Mouse (Mus musculus): ENCODE measurements around the gene Plcl1. TPM values are rescaled to one million over a fixed set of nuclear protein-coding genes. Genes with fewer than 3 reads are reported as not detected.
"Not testable (repeated sequence)": the region's sequence is repeated elsewhere in the genome, so short reads cannot be mapped to it uniquely, and the experiment has no call there.

Plcl1 gene
- polyA plus RNA-seq, 1 experiment from 2014 or later, result 0.25 TPM

DNA sequence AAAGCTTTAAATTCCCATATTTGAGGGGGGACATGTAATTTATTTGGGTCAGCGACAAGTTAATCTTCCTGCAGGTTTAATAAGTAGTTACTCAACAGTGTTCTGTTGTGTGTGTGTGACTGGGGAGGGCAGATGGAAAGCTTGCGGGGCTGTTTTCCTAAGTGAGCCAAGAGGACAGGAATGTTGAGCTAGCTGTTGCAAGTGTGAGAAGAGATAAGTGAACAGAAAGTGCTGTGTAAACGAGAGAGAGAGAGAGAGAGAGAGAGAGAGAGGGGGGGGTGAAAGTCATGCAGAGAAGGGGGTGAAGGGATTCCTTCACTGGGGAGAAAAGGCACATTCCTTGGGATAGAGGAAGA, 39.9 kb downstream of the Plcl1 start:
- H3K9ac ChIP-seq, result no peak overlapping the region
- H3K4me1 ChIP-seq, result 0 out of 2 replicates have a peak, but pooled peaks cover 3% of the 10 kb centered on the region
- ATAC-seq, result no peak
- no peak overlapping the region for H3K27ac ChIP-seq
- WGBS (ENCODE audit: insufficient replicate concordance), result 31% methylated on average over 3 of the region's 3 CpGs
- H3K4me2 ChIP-seq, result no peak overlapping the region
- no peaks in the 10 kb centered on the region for H3K36me3 ChIP-seq
- H3K4me3 ChIP-seq, result no peak overlapping the region
- H3K27me3 ChIP-seq (replicated peaks), result no peaks in the 10 kb centered on the region
- H3K9me3 ChIP-seq (replicated peaks), result no peaks in the 10 kb centered on the region

- H3K9me3 ChIP-seq (replicated peaks), result no peaks in the 10 kb centered on the region
- H3K4me1 ChIP-seq, result 0 out of 2 replicates have a peak, but pooled peaks cover 3% of the 10 kb centered on the region
- no peak overlapping the region for H3K27ac ChIP-seq
- H3K4me3 ChIP-seq, result no peak overlapping the region
- H3K36me3 ChIP-seq, result no peaks in the 10 kb centered on the region
- H3K4me2 ChIP-seq, result no peak overlapping the region
- 68% methylated on average over 5 of the region's 5 CpGs for WGBS (ENCODE audit: insufficient replicate concordance)
- no peaks in the 10 kb centered on the region for H3K27me3 ChIP-seq (replicated peaks)
- ATAC-seq, result no peak
- no peak overlapping the region for H3K9ac ChIP-seq
Measured at GRCm38 (mm10) chr1:55446273-55446672, 40.6 kb downstream of the Plcl1 start.

- Histone ChIP-seq H3K27ac (no peak overlapping the region), H3K9ac (no peak overlapping the region), H3K4me3 (no peak overlapping the region), H3K9me3 (replicated peaks) (no peaks in the 10 kb centered on the region), H3K27me3 (replicated peaks) (no peaks in the 10 kb centered on the region), H3K4me1 (0 out of 2 replicates have a peak, but pooled peaks cover 3% of the 10 kb centered on the region), H3K36me3 (no peaks in the 10 kb centered on the region), H3K4me2 (no peak overlapping the region)
- WGBS (ENCODE audit: insufficient replicate concordance), result 58% methylated on average over 2 of the region's 2 CpGs
- no peak for ATAC-seq
Measured at GRCm38 (mm10) chr1:55446876-55447275, 41.2 kb downstream of the Plcl1 start.

- Histone ChIP-seq H3K27ac (no peak overlapping the region), H3K4me2 (no peak overlapping the region), H3K4me3 (no peak overlapping the region), H3K36me3 (no peaks in the 10 kb centered on the region), H3K27me3 (replicated peaks) (no peaks in the 10 kb centered on the region), H3K9me3 (replicated peaks) (no peaks in the 10 kb centered on the region), H3K4me1 (0 out of 2 replicates have a peak, but pooled peaks cover 3% of the 10 kb centered on the region), H3K9ac (no peak overlapping the region)
- 63% methylated on average over 2 of the region's 2 CpGs for WGBS (ENCODE audit: insufficient replicate concordance)
- ATAC-seq, result no peak
Measured at GRCm38 (mm10) chr1:55447661-55448060, 41.9 kb downstream of the Plcl1 start.

- Histone ChIP-seq H3K27me3 (replicated peaks) (no peaks in the 10 kb centered on the region), H3K27ac (no peak overlapping the region), H3K4me2 (no peak overlapping the region), H3K36me3 (no peaks in the 10 kb centered on the region), H3K9me3 (replicated peaks) (no peaks in the 10 kb centered on the region), H3K4me3 (no peak overlapping the region), H3K4me1 (0 out of 2 replicates have a peak, but pooled peaks cover 3% of the 10 kb centered on the region), H3K9ac (no peak overlapping the region)
- WGBS (ENCODE audit: insufficient replicate concordance), result 64% methylated on average over 1 of the region's 1 CpGs
- no peak for ATAC-seq
Measured at GRCm38 (mm10) chr1:55448104-55448503, 42.4 kb downstream of the Plcl1 start.

GRCm38 (mm10) chr1:55449779-55450178, 44.1 kb downstream of the Plcl1 start:
- no peak overlapping the region for H3K4me2 ChIP-seq
- no peaks in the 10 kb centered on the region for H3K27me3 ChIP-seq (replicated peaks)
- no peak overlapping the region for H3K27ac ChIP-seq
- H3K4me3 ChIP-seq, result no peak overlapping the region
- H3K9me3 ChIP-seq (replicated peaks), result no peaks in the 10 kb centered on the region
- 0 out of 2 replicates have a peak, but pooled peaks cover 3% of the 10 kb centered on the region for H3K4me1 ChIP-seq
- no peaks in the 10 kb centered on the region for H3K36me3 ChIP-seq
- ATAC-seq, result no peak
- no peak overlapping the region for H3K9ac ChIP-seq
- WGBS (ENCODE audit: insufficient replicate concordance), result 64% methylated on average over 3 of the region's 3 CpGs

DNA sequence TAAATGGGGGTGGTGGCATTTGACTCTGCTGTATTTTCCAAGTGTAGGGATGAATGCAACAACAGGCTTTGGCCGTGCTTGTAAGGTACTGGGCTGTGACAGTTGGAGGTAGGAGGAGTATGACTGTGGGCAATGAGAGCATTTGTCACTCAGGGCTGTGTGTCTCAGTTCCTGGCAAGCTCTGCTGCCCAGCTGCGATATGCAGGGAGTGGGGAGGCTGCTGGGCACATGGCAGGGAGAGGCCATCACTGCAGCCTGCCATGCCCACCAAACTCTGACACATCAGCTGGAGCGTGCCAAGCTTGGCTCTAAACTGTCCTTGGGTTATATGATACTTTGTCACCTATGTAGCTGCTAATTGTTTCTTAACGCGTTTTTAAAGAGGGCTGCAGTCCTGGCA, 48.4 kb downstream of the Plcl1 start:
- Histone ChIP-seq H3K4me3 (no peak overlapping the region), H3K9ac (no peak overlapping the region), H3K4me1 (no peaks in the 10 kb centered on the region), H3K27ac (no peak overlapping the region), H3K27me3 (replicated peaks) (no peaks in the 10 kb centered on the region), H3K9me3 (replicated peaks) (no peaks in the 10 kb centered on the region), H3K4me2 (no peak overlapping the region), H3K36me3 (no peaks in the 10 kb centered on the region)
- 71% methylated on average over 5 of the region's 5 CpGs for WGBS (ENCODE audit: insufficient replicate concordance)
- no peak for ATAC-seq

GRCm38 (mm10) chr1:55462301-55462700, 56.6 kb downstream of the Plcl1 start:
- no peaks in the 10 kb centered on the region for H3K9me3 ChIP-seq (replicated peaks)
- ATAC-seq, result no peak
- no peaks in the 10 kb centered on the region for H3K27me3 ChIP-seq (replicated peaks)
- 60% methylated on average over 5 of the region's 5 CpGs for WGBS (ENCODE audit: insufficient replicate concordance)
- H3K4me2 ChIP-seq, result no peak overlapping the region
- no peak overlapping the region for H3K27ac ChIP-seq
- no peak overlapping the region for H3K9ac ChIP-seq
- no peak overlapping the region for H3K4me3 ChIP-seq
- no peaks in the 10 kb centered on the region for H3K36me3 ChIP-seq
- H3K4me1 ChIP-seq, result no peaks in the 10 kb centered on the region

DNA sequence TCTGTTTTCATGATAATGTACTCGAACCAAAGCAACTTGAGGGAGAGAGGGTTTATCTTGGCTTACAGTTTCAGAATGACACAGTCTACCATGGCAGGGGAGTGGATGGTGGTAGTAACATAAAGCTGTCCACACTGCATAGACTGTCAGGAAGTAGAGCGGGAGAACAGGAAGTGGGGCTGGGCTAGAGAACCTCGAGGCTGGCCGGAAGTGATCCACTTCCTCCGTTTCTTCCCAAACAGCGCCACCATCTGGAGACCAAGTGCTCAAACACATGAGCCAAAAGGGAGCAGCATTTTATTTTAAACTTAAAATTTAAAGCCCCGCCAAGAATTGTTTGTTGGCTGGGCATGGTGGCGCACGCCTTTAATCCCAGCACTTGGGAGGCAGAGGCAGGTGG, 68.0 kb downstream of the Plcl1 start:
- Histone ChIP-seq H3K4me1 (no peaks in the 10 kb centered on the region), H3K9me3 (replicated peaks) (no peaks in the 10 kb centered on the region), H3K4me2 (no peak overlapping the region), H3K27ac (no peak overlapping the region), H3K4me3 (no peak overlapping the region), H3K36me3 (no peaks in the 10 kb centered on the region), H3K9ac (no peak overlapping the region), H3K27me3 (replicated peaks) (no peaks in the 10 kb centered on the region)
- no peak for ATAC-seq
- WGBS (ENCODE audit: insufficient replicate concordance), result 56% methylated on average over 9 of the region's 9 CpGs

- ATAC-seq, result no peak
- Histone ChIP-seq H3K27ac (no peak overlapping the region), H3K4me1 (no peaks in the 10 kb centered on the region), H3K4me3 (no peak overlapping the region), H3K36me3 (no peaks in the 10 kb centered on the region), H3K9me3 (replicated peaks) (no peaks in the 10 kb centered on the region), H3K4me2 (no peak overlapping the region), H3K27me3 (replicated peaks) (no peaks in the 10 kb centered on the region), H3K9ac (no peak overlapping the region)
- 70% methylated on average over 7 of the region's 7 CpGs for WGBS (ENCODE audit: insufficient replicate concordance)
Measured at GRCm38 (mm10) chr1:55474976-55475375, 69.3 kb downstream of the Plcl1 start.

DNA sequence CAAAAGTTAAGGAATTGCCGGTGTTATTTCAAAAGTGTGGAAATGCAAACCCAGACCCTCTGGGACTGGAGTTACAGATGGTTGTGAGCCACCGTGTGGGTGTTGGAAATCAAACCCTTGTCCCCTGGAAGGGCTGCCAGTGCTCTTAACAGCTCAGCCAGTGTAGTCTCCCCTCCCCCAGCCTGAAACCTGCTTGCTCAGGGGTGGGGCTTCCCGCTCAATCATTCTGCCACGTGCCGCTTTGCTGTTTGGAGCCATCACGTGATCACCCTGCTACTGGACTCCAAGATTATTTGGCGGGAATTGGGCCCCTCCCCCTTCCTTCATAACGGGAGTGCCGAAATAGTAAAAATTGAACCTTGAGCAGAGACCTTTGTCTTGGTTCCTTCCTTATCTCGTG, 81.7 kb downstream of the Plcl1 start:
- not testable (repeated sequence) for H3K9ac ChIP-seq; H3K27me3 ChIP-seq (replicated peaks); H3K4me1 ChIP-seq; H3K4me2 ChIP-seq; H3K36me3 ChIP-seq; ATAC-seq; H3K9me3 ChIP-seq (replicated peaks); H3K27ac ChIP-seq; H3K4me3 ChIP-seq
- 64% methylated on average over 10 of the region's 10 CpGs for WGBS (ENCODE audit: insufficient replicate concordance)

DNA sequence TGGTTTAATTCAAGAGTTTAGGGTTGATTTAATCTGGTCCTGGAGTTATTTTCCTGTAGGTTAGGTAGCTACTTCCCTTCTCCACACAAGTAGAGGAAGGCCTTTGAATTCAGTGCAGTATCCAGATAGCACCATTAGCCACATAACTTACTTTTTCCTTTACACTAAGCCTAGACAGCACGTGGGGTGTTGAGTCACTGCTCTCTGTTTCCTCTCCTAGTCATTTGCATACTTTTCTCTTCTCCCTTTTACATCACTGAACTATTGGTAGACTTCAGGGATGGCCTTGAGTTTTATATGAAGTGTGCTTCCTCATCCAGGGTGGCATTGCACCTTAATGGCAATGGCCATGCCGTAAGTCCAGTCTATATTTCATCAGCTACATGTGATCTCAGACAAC, 82.5 kb downstream of the Plcl1 start:
- H3K4me1 ChIP-seq, result no peaks in the 10 kb centered on the region
- no peak overlapping the region for H3K27ac ChIP-seq
- H3K9me3 ChIP-seq (replicated peaks), result no peaks in the 10 kb centered on the region
- no peak for ATAC-seq
- H3K36me3 ChIP-seq, result no peaks in the 10 kb centered on the region
- no peaks in the 10 kb centered on the region for H3K27me3 ChIP-seq (replicated peaks)
- 44% methylated on average over 2 of the region's 2 CpGs for WGBS (ENCODE audit: insufficient replicate concordance)
- no peak overlapping the region for H3K4me2 ChIP-seq
- H3K4me3 ChIP-seq, result no peak overlapping the region
- no peak overlapping the region for H3K9ac ChIP-seq

DNA sequence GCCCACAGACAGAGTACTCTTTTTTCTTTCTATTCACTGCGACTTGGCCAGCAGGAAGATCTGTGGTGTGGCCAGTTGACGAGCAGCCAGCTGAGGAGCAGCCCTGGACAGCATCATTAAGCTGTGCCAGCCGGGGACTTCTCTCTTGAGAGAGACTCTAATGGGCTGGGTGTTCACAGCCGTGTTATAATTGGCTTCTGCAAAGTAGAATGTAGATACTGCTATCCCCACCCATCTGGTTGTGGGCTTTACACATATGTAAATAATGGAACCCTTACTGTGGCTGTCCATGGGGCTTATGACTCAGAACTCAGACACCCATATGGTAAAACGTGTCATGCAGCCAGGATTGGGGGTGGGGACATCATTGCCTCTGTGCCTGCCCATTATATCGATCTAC, 83.6 kb downstream of the Plcl1 start:
- no peak overlapping the region for H3K27ac ChIP-seq
- H3K9ac ChIP-seq, result no peak overlapping the region
- no peak overlapping the region for H3K4me2 ChIP-seq
- no peaks in the 10 kb centered on the region for H3K27me3 ChIP-seq (replicated peaks)
- H3K4me1 ChIP-seq, result no peaks in the 10 kb centered on the region
- no peak overlapping the region for H3K4me3 ChIP-seq
- H3K36me3 ChIP-seq, result no peaks in the 10 kb centered on the region
- no peak for ATAC-seq
- 45% methylated on average over 6 of the region's 6 CpGs for WGBS (ENCODE audit: insufficient replicate concordance)
- no peaks in the 10 kb centered on the region for H3K9me3 ChIP-seq (replicated peaks)

All from liver, embryonic 12.5 days (tissue).